Mouse (Mus musculus) hindbrain, postnatal 0 days (tissue): ENCODE data around the gene Fam234a. TPM values are rescaled to one million over a fixed set of nuclear protein-coding genes. Genes with fewer than 3 reads are reported as not detected.

Experiments
- ATAC-seq: fragments of 200-750 bp; cut with Nextera tagmentation; 2 replicates; pipeline ENCODE4 v1.8.0; 2017; ENCODE audit warnings: mild to moderate bottlenecking, moderate TSS enrichment, moderate library complexity
- DNase-seq: peaks from one replicate; pipeline ENCODE4 v3.0.0-alpha.2; 2015; ENCODE audit warnings: low spot score
- H3K27ac ChIP-seq: fragments of 300-500 bp; sonication (generic); 2 replicates; pipeline ENCODE4 v1.5.1; 2014; ENCODE audit warnings: mild to moderate bottlenecking
- H3K27me3 ChIP-seq: fragments of 300-500 bp; sonication (generic); 2 replicates; pipeline ENCODE4 v1.6.1; 2014; ENCODE audit warnings: low read length, mixed read lengths; ENCODE audit not compliant: insufficient read depth
- H3K36me3 ChIP-seq: fragments of 300-500 bp; sonication (generic); 2 replicates; pipeline ENCODE4 v1.6.1; 2014; ENCODE audit warnings: low read length, mixed read lengths; ENCODE audit not compliant: insufficient read depth
- H3K4me1 ChIP-seq: fragments of 300-500 bp; sonication (generic); 2 replicates; pipeline ENCODE4 v1.6.1; 2014; ENCODE audit warnings: antibody characterized with exemption, low read length, mixed read lengths; ENCODE audit not compliant: insufficient read depth
- H3K4me2 ChIP-seq: fragments of 300-500 bp; sonication (generic); 2 replicates; pipeline ENCODE4 v1.6.1; 2014; ENCODE audit warnings: low read depth, mild to moderate bottlenecking, low read length, moderate library complexity, mixed read lengths
- H3K4me3 ChIP-seq: fragments of 300-500 bp; sonication (generic); 2 replicates; pipeline ENCODE4 v1.5.1; 2014; ENCODE audit warnings: low read length
- H3K9ac ChIP-seq: fragments of 300-500 bp; sonication (generic); replicated peaks from 2 replicates; pipeline ENCODE4 v1.6.1; 2014; ENCODE audit warnings: mild to moderate bottlenecking, low read length, moderate library complexity, mixed read lengths
- H3K9me3 ChIP-seq: fragments of 300-500 bp; sonication (generic); 2 replicates; pipeline ENCODE4 v1.6.1; 2016; ENCODE audit warnings: low read length, mixed read lengths
- CTCF ChIP-seq: IDR thresholded peaks from 2 replicates; pipeline ENCODE4 v1.5.1; 2016; ENCODE audit warnings: antibody characterized with exemption, control low read depth, low read depth
- WGBS: fragments of 180-500 bp; shearing (Covaris S2); extraction: QIAGEN DNeasy Blood & Tissue Kit; methylation state at CpG from one replicate; pipeline ENCODE4 v1.1.7; 2014; 5-methylcytosine and 5-hydroxymethylcytosine counted together
- polyA plus RNA-seq: library from polyadenylated mRNA; unstranded; fragments of >200 nt; fragmentation: Nextera tagmentation; extraction: Ambion mirVana; gene quantifications from 2 replicates; pipeline ENCODE4 v1.2.1, GENCODE M21; 2015
- total RNA-seq: library from RNA; depleted of rRNA; stranded (reverse); fragments of >200 nt; gene quantifications from 2 replicates; pipeline ENCODE4 v1.2.3, GENCODE M21; 2014

Fam234a gene
- total and polyA plus RNA-seq, 2 experiments from 2014 or later, result 37.5 to 42.4 TPM

DNA sequence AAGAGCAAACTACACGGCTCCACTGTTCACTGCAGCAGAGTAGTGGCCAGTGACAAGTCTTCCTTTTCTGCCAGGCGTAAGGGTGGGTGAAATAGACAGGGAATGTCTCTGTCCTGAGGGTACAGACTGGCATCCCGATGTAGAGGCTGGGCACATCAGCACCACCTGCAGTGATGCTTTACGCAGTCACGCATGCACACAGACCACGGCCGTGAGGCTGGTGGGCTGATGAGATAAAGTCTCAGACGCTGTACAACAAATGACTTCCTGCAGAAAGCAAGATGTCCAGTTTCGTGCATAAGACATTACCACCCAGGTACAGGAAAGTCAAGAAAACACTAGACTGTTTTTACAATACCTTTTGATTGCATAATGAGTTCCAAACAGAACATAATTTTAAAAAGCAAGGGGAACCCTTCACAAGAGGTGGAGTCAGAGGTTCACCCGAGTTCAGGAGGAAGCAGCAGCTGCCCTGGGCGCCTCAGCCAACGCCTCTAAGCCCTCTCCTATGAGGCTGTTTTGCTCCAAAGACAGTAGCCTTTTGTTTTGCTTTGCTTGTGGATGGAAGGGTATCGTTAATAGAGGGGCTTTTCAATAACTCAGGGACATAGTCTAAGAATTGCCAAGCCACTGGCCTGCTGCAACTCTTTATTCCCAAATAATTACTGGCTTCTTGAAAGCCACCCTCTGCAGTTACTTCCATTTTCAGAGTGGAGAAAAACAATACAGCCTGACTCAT lies 8.8 kb downstream of the Fam234a start:
- no peaks in the 10 kb centered on the region for H3K27me3 ChIP-seq
- no peak overlapping the region for H3K9ac ChIP-seq
- no peaks in the 10 kb centered on the region for H3K9me3 ChIP-seq
- TF ChIP-seq CTCF, result no peak
- H3K27ac ChIP-seq, result peak overlapping the region; percentile 66
- H3K4me3 ChIP-seq, result no peak overlapping the region
- H3K36me3 ChIP-seq, result no peaks in the 10 kb centered on the region
- DNase-seq, result no peak
- ATAC-seq, result no peak
- H3K4me2 ChIP-seq, result no peak overlapping the region
- 52% methylated on average over 13 of the region's 13 CpGs for WGBS
- H3K4me1 ChIP-seq, result no peaks in the 10 kb centered on the region

DNA sequence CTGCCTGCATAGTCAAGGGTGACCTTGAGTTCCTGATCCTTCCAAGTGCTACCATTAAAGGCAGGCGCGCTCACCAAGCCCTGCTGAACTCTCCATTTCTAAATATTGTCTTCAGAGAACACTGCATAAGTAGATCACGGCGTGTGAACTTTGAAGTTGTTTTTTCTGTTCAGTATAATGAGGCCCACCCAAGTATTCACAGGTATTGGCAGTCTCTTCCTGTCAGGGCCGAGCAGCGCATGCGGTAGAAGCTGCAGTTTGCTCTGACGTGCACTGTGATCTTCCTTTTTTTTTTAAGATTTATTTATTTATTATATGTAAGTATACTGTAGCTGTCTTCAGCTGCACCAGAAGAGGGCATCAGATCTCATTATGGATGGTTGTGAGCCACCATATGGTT lies 9.7 kb downstream of the Fam234a start:
- Histone ChIP-seq H3K4me3 (no peak overlapping the region), H3K4me2 (no peak overlapping the region), H3K27me3 (no peaks in the 10 kb centered on the region), H3K4me1 (no peaks in the 10 kb centered on the region), H3K9ac (no peak overlapping the region), H3K36me3 (no peaks in the 10 kb centered on the region), H3K27ac (peak overlapping the region; percentile 66; the same call in 1 of the 2 replicates), H3K9me3 (no peaks in the 10 kb centered on the region)
- 0 out of 2 replicates have a peak, but pooled peaks have one; percentile 14 for TF ChIP-seq CTCF
- DNase-seq (no peak), ATAC-seq (no peak)
- 92% methylated on average over 8 of the region's 8 CpGs for WGBS

DNA sequence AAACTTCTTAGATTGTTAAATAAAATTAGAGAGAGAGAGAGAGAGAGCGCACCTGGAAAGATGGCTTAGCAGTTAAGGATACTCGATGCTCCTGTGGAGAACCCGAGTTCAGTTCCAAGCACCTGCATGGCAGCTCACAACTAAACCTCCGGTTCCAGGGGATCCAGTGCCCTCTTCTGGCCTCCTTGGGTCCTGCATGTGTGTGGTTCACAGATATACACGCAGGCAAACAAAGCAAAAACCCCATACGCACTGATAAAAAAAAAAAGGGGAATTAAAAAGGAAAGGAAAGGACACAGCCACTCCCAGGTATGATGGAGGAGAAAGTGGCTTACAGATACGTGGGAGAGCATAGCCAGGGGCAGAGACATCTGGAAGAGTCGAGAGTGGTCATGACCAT lies 11.2 kb downstream of the Fam234a start:
- no peaks in the 10 kb centered on the region for H3K9me3 ChIP-seq
- no peaks in the 10 kb centered on the region for H3K4me1 ChIP-seq
- H3K27ac ChIP-seq, result no peak overlapping the region
- H3K9ac ChIP-seq, result no peak overlapping the region
- DNase-seq, result no peak
- H3K27me3 ChIP-seq, result no peaks in the 10 kb centered on the region
- ATAC-seq, result no peak
- WGBS, result 74% methylated on average over 8 of the region's 8 CpGs
- H3K4me2 ChIP-seq, result no peak overlapping the region
- H3K36me3 ChIP-seq, result no peaks in the 10 kb centered on the region
- no peak for TF ChIP-seq CTCF
- H3K4me3 ChIP-seq, result no peak overlapping the region

DNA sequence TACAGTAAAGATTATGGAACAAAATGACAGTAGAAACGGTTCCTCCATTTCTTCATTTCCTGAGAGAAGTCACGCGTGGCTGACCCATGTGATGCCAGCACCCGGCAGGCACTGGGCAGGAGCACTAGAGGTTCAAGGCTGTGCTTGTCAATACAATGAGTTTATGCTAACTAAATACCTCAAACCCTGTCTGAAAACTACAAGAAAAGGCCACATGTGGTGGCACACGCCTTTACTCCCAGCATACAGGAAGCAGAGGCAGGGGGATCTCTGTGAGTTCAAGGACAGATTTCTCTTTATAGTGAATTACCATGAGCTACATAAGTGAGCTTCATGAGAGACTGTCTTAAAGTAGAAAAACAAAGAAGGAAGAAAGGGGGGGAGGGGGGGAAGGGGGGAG lies 12.9 kb downstream of the Fam234a start:
- no peaks in the 10 kb centered on the region for H3K9me3 ChIP-seq
- H3K4me1 ChIP-seq, result no peaks in the 10 kb centered on the region
- ATAC-seq (no peak), DNase-seq (no peak)
- H3K27ac ChIP-seq, result no peak overlapping the region
- H3K4me2 ChIP-seq, result no peak overlapping the region
- H3K36me3 ChIP-seq, result no peaks in the 10 kb centered on the region
- no peaks in the 10 kb centered on the region for H3K27me3 ChIP-seq
- H3K9ac ChIP-seq, result no peak overlapping the region
- WGBS, result 91% methylated on average over 5 of the region's 5 CpGs
- no peak for TF ChIP-seq CTCF
- H3K4me3 ChIP-seq, result no peak overlapping the region

DNA sequence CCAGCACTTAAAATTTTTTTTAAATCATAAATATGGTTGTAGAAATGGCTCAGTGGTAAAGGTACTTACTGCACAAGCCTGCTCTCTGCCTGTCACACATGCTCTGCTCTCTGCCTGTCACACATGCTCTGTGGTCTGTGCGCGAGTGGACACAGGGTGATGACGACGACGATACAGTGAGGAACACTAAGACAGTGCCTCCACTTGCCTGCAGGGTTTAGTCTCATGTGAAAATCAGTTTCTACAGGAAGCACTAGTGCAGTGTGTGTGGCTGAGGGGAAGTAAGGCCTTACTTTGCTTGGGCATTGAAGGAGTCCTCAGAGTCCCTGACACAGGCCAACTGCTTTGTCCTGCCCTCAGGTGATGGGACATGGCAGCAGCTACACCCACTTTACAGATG lies 14.3 kb downstream of the Fam234a start:
- no peak for ATAC-seq
- 97% methylated on average over 5 of the region's 5 CpGs for WGBS
- no peaks in the 10 kb centered on the region for H3K4me1 ChIP-seq
- no peaks in the 10 kb centered on the region for H3K9me3 ChIP-seq
- H3K4me2 ChIP-seq, result no peak overlapping the region
- H3K27me3 ChIP-seq, result no peaks in the 10 kb centered on the region
- no peak overlapping the region for H3K9ac ChIP-seq
- no peaks in the 10 kb centered on the region for H3K36me3 ChIP-seq
- no peak for TF ChIP-seq CTCF
- H3K27ac ChIP-seq, result no peak overlapping the region
- H3K4me3 ChIP-seq, result no peak overlapping the region
- DNase-seq, result no peak

DNA sequence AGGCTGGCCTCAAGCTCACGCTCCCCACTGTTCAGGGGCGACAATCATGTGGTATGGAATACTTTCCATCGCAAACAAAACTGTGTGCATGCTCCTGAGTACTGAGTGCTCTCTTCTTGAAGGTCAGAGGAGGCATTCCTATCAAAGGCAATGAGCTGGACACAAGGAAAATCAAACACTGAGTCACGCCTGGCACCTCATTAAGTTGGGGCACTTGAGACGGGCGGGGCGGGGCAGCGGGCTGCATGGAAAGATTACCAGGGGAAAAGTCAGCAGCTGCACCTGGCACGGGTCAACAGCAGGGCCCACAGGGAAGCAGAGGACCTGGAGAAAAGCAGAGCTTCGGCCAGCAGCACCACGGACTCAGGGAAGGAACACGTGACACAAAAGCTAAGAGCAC lies 18.9 kb downstream of the Fam234a start:
- TF ChIP-seq CTCF, result no peak

DNA sequence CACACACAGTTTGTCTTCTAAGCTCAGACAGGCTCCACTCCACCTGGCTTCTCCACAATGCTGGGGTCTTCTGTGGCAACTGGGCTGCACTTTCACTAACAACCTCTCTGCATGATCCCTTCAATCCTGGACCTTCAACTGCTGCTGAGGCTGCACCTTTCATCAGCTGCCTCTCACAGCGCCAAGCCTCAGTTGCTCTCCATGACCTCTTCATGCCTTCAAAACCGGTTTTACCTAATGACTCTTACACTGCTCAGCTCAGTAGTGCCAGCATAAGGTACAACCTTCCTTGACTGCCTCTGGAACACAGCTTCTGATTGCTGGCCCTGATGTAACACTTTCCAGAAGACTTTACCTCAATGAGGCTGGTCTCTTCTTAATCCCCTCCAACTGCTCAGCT lies 22.5 kb downstream of the Fam234a start:
- 75% methylated on average over 2 of the region's 2 CpGs for WGBS
- Histone ChIP-seq H3K27ac (no peak overlapping the region), H3K4me1 (no peaks in the 10 kb centered on the region), H3K27me3 (no peaks in the 10 kb centered on the region), H3K4me2 (no peak overlapping the region), H3K9me3 (no peaks in the 10 kb centered on the region), H3K9ac (no peak overlapping the region), H3K4me3 (no peak overlapping the region), H3K36me3 (0 out of 2 replicates have a peak, but pooled peaks cover 6% of the 10 kb centered on the region)
- no peak for DNase-seq
- no peak for TF ChIP-seq CTCF
- no peak for ATAC-seq

More for the DNA sequence above, 18.9 kb downstream of the Fam234a start:
- no peak for DNase-seq
- H3K4me2 ChIP-seq, result no peak overlapping the region
- 83% methylated on average over 12 of the region's 12 CpGs for WGBS
- H3K9me3 ChIP-seq, result no peaks in the 10 kb centered on the region
- no peak overlapping the region for H3K4me3 ChIP-seq
- no peak overlapping the region for H3K9ac ChIP-seq
- 0 out of 2 replicates have a peak, but pooled peaks cover 3% of the 10 kb centered on the region for H3K36me3 ChIP-seq
- ATAC-seq, result no peak
- H3K27ac ChIP-seq, result no peak overlapping the region
- no peaks in the 10 kb centered on the region for H3K27me3 ChIP-seq
- no peaks in the 10 kb centered on the region for H3K4me1 ChIP-seq
